Mouse (Mus musculus): ENCODE measurements around the gene Msmb.

Gene Msmb

GRCm38 (mm10) chr14:32166840-32167239, 25.0 kb downstream of the Msmb start:
- in situ Hi-C loops (cut with MboI; ENCODE audit: unreplicated experiment in 2 of 2) = loop anchor here in 1 of 2 experiments (10.0 kb wide), 1 partner anchor 522 kb away; the partner anchor contains the start of genes Btd, Gm49387 and Hacl1

DNA sequence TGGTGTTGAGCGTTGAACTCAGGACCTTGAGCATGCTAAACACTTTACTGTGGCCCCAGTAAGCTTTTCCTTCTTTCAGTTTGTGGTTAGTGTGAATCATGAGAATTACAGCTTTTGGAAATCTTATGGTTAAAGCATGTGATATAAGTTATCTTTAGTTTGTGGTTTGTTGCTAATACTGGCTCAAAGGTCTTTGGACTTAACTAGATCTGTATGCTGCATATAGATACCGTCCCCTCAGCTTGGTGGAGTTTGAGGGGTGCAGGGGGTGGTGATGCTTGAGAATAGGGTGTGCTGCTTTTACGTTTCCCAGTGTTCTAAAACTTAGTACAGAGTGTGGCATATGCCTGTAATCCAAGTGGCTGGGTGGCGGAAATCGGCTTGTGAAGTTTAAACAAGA, 25.5 kb downstream of the Msmb start:
- in situ Hi-C loops (cut with MboI; ENCODE audit: unreplicated experiment in 2 of 2) = loop anchor here in 1 of 2 experiments (10.0 kb wide), 1 partner anchor 523 kb away; the partner anchor contains the start of genes Btd, Gm49387 and Hacl1

GRCm38 (mm10) chr14:32168653-32169231, 26.9 kb downstream of the Msmb start:
- in situ Hi-C loops (cut with MboI; ENCODE audit: unreplicated experiment in 2 of 2) = loop anchor here in 1 of 2 experiments (10.0 kb wide), 1 partner anchor 524 kb away; the partner anchor contains the start of genes Btd, Gm49387 and Hacl1

- in situ Hi-C loops (cut with MboI; ENCODE audit: unreplicated experiment in 2 of 2) = no loop called here
Measured at GRCm38 (mm10) chr14:32170137-32170536, 28.3 kb downstream of the Msmb start.

- in situ Hi-C loops (cut with MboI; ENCODE audit: unreplicated experiment in 2 of 2) = loop anchor here (25.0 kb wide), 2 partner anchors 513 to 813 kb away; no protein-coding TSS in a partner anchor
Measured at GRCm38 (mm10) chr14:32175310-32175709, 33.5 kb downstream of the Msmb start.

GRCm38 (mm10) chr14:32176590-32176989, 34.8 kb downstream of the Msmb start:
- in situ Hi-C loops (cut with MboI; ENCODE audit: unreplicated experiment in 2 of 2) = loop anchor here (25.0 kb wide), 2 partner anchors 514 to 814 kb away; no protein-coding TSS in a partner anchor

DNA sequence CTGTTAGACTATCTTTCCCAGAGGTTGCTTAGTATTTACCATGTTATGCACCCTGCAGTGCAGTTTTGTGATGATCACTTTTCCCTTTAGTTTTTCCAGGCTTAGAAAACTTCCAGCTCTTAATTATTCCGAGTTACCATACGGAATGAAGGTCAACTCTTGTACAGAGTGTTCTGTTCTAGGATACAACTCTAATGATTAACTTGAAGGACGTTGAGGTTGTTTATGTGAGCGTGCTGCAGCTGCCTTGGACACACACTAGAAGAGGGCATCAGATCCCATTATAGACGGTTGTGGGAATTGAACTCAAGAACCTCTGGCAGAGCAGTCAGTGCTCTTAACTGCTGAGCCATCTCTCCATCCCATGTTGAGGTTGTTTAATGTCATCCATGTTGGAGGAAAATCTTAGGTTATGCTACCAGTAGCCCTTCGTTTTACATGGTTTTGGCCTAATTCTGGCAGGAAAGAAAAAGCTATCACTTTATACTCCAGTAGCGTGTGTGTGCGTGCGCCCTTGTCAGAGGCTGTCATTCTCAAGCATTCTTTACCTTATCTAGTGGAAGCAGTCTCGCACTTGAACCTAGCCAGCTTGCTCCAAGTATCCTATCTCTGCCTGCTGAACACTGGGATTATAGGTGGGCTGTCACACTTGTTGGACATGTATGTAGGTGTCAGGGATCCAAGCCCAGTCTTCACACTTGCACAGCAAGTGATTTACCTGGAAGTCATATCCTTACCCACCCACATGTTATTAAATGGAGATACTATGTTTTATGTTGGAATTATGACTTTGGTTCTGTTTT, 37.8 kb downstream of the Msmb start:
- in situ Hi-C loops (cut with MboI; ENCODE audit: unreplicated experiment in 2 of 2) = loop anchor here (25.0 kb wide), 2 partner anchors 517 to 817 kb away; no protein-coding TSS in a partner anchor

GRCm38 (mm10) chr14:32180861-32181260, 39.0 kb downstream of the Msmb start:
- in situ Hi-C loops (cut with MboI; ENCODE audit: unreplicated experiment in 2 of 2) = loop anchor here (25.0 kb wide), 2 partner anchors 519 to 819 kb away; no protein-coding TSS in a partner anchor

DNA sequence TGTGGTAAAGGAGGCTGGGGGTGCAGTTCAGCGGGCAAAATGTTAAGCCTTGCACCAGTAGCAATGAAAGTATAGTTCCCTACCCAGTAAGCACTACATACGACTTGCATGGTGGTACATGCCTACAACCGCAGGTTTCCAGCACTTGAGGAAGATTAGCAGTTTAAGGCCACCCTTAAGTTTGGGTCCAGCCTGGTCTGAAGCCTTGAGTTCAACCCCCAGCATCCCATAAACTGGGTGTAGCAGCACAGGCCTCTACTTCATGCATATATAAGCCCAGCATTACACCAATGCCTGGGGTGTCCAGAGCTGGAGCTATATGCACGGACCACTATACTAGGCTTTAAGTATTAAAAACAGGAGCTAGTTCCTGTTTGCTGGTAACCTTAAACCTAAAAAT, 42.0 kb downstream of the Msmb start:
- in situ Hi-C loops (cut with MboI; ENCODE audit: unreplicated experiment in 2 of 2) = loop anchor here (25.0 kb wide), 2 partner anchors 522 to 822 kb away; no protein-coding TSS in a partner anchor

DNA sequence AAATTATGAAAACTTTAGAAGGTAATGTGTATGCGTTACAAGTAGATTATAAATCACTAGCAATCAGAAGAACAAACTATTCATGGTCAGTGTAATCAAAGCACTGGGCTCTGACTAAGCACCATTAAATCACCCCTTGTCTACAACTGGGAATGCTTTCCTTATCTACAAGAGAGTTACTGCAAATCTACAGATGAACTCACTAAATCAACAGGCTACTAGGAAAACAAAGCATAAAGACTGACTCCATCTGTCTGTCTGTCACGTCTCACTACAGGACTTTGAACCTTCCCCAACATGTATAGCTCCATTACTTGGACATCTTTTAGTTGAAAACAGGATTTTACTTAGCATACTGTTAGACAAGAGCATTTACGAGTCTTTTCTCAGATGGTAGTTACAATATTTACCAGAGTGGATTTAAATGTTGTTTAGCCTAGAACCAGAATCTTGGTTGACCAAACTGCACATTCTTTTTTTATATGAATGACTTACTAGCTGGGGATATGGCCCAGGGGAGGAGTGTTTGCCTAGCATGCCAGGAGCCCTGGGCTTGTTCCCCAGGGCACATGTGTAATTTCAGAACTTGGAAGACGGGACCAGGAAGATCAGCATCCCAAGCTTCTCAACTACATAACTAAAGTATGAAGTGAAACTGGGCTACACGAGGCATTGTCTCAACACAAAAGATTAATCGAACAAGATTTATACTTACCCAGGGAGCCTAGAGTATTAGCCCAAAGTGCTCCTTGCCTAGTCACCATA, 49.0 kb downstream of the Msmb start:
- in situ Hi-C loops (cut with MboI; ENCODE audit: unreplicated experiment in 2 of 2) = loop anchor here (5.0 to 25.0 kb wide), 8 partner anchors 66 to 829 kb away; partner anchors contain the start of genes Btd (in 1 of the 2), Dph3 (in 1 of the 2), Gm49387 (in 1 of the 2) and Hacl1 (in 1 of the 2)

DNA sequence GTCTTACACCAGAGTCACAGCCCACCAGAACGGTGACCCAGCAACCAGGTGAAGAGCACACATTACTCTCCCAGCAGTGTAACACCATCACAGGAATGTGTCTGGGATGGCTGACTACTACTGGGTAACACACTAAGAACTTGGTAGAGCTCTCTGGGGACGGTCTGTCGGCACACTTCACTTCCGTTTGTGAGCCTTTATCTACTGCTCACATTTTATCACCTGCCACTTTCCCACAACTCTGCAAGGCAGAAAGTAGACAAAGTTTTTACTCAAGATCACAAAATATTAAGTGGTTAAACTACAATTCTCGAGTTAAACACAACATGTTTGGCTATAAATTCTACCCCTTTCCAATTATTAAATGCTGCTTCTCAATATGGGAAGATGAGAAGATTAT, 50.1 kb downstream of the Msmb start:
- in situ Hi-C loops (cut with MboI; ENCODE audit: unreplicated experiment in 2 of 2) = loop anchor here (5.0 to 25.0 kb wide), 8 partner anchors 67 to 830 kb away; partner anchors contain the start of genes Btd (in 1 of the 2), Dph3 (in 1 of the 2), Gm49387 (in 1 of the 2) and Hacl1 (in 1 of the 2)

DNA sequence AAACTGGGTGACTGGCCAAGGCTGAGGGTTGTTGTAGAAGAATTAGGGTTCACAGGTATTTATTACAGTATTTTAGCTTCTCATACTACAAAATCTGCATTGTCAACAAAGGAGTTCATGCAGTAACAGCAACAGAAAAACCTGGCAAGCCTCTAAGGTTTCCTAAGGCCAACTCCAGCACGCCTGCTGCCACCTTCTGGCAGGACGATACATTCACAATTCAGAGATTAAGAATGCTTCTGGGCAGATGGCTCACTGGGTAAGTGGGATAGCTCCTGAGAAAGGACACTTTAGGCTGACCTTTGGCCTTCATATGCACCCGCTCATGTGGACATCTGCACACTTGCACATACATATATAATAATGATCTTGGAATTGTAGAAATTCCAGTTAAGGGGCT, 50.6 kb downstream of the Msmb start:
- in situ Hi-C loops (cut with MboI; ENCODE audit: unreplicated experiment in 2 of 2) = loop anchor here (5.0 to 25.0 kb wide), 8 partner anchors 68 to 830 kb away; partner anchors contain the start of genes Btd (in 1 of the 2), Dph3 (in 1 of the 2), Gm49387 (in 1 of the 2) and Hacl1 (in 1 of the 2)

GRCm38 (mm10) chr14:32193557-32193956, 51.7 kb downstream of the Msmb start:
- in situ Hi-C loops (cut with MboI; ENCODE audit: unreplicated experiment in 2 of 2) = loop anchor here (5.0 to 25.0 kb wide), 8 partner anchors 69 to 831 kb away; partner anchors contain the start of genes Btd (in 1 of the 2), Dph3 (in 1 of the 2), Gm49387 (in 1 of the 2) and Hacl1 (in 1 of the 2)

DNA sequence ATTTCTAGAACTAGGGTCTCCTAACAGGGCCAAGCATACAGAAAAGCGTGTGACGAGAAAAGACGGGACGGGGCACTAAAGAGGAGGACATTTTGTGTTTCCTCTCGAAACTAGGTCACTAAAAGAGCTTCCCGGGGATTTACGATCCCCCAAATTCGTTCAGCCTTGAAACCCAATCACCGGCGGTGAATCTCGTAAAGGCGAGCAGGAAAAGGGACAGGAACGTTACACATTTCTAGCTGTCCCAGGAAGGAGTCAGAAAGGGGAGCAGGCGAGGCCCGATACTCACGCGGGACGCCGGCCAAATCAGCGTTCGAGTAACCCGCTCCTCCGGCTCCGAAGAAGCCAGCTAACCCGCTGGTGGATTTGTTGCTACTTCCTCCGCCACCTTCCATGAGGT, 59.5 kb downstream of the Msmb start:
- in situ Hi-C loops (cut with MboI; ENCODE audit: unreplicated experiment in 2 of 2) = no loop called here

- in situ Hi-C loops (cut with MboI; ENCODE audit: unreplicated experiment in 2 of 2) = no loop called here
Measured at GRCm38 (mm10) chr14:32201791-32202451, 60.1 kb downstream of the Msmb start, which contains the start of the genes Timm23 and Parg. Timm23 (minus strand) TSS chr14:32201898. Parg (plus strand) TSS chr14:32201949.
